In genomic region chr3:93314388-93314787, GRCm38 (mm10) we compare ENCODE assay signal across 28 mouse cellular contexts. TPM values are rescaled to one million over a fixed set of nuclear protein-coding genes. Genes with fewer than 3 reads are reported as not detected.
DNase-seq lines count a peak whose midpoint lies in the region; ATAC-seq and TF ChIP-seq lines count a peak whose summit lies in the region.
"Had no signal": no experiment of that assay in that cellular context is flagged by ENCODE, and none has a peak within 500 bp of the region (broad histone marks: within the 10 kb centered on the region; RNA-seq: fewer than 3 reads in every experiment).

No protein-coding gene starts in this region.

- no peaks in the 10 kb centered on the region for H3K36me3 ChIP-seq in midbrain, postnatal 0 days (ENCODE audit: insufficient read depth, low read length)
- no peaks in the 10 kb centered on the region for H3K36me3 ChIP-seq in midbrain, embryonic 11.5 days (ENCODE audit: control insufficient read depth, insufficient read depth, low read length)
- H3K36me3 ChIP-seq: midbrain, embryonic 10.5 days; neural tube, embryonic 12.5 days had no signal

- WGBS in midbrain, postnatal 0 days = 95% methylated on average over 1 of the region's 1 CpGs
- WGBS in midbrain, embryonic 11.5 days = 93% methylated on average over 1 of the region's 1 CpGs

- no peaks in the 10 kb centered on the region for H3K9me3 ChIP-seq in midbrain, postnatal 0 days (ENCODE audit: low read length)
- no peaks in the 10 kb centered on the region for H3K9me3 ChIP-seq in midbrain, embryonic 11.5 days (ENCODE audit: control insufficient read depth, low read length)
- H3K9me3 ChIP-seq: midbrain, embryonic 10.5 days; neural tube, embryonic 12.5 days had no signal

- H3K27ac ChIP-seq in midbrain, postnatal 0 days (ENCODE audit: low read depth, low read length) = no peak overlapping the region
- H3K27ac ChIP-seq in midbrain, embryonic 11.5 days (ENCODE audit: low read depth, low read length) = no peak overlapping the region
- H3K27ac ChIP-seq: macrophage; midbrain, embryonic 10.5 days; neural tube, embryonic 12.5 days had no signal

- TF ChIP-seq CTCF in midbrain, postnatal 0 days (IDR thresholded peaks at IDR 0.05) = peak; percentile 32

- peak; percentile 92 for ATAC-seq in frontal cortex, adult (ENCODE audit: low TSS enrichment)
- no peak for ATAC-seq in midbrain, postnatal 0 days (ENCODE audit: low FRiP score)
- no peak for ATAC-seq in midbrain, embryonic 11.5 days (ENCODE audit: low FRiP score)
- ATAC-seq: forebrain, embryonic 16.5 days had no signal

- no peak overlapping the region for H3K4me3 ChIP-seq in midbrain, postnatal 0 days (ENCODE audit: low read depth, low read length)
- no peak overlapping the region for H3K4me3 ChIP-seq in midbrain, embryonic 11.5 days (ENCODE audit: low read depth, low read length)
- H3K4me3 ChIP-seq: midbrain, embryonic 10.5 days; neural tube, embryonic 12.5 days had no signal

- H3K27me3 ChIP-seq in midbrain, postnatal 0 days (ENCODE audit: insufficient read depth, low read length) = no peaks in the 10 kb centered on the region
- no peaks in the 10 kb centered on the region for H3K27me3 ChIP-seq in midbrain, embryonic 11.5 days (ENCODE audit: control insufficient read depth, insufficient read depth, low read length)
- H3K27me3 ChIP-seq: neural tube, embryonic 12.5 days had no signal

- H3K4me1 ChIP-seq in midbrain, postnatal 0 days (ENCODE audit: insufficient read depth, low read length) = no peaks in the 10 kb centered on the region
- no peaks in the 10 kb centered on the region for H3K4me1 ChIP-seq in midbrain, embryonic 11.5 days (ENCODE audit: control insufficient read depth, insufficient read depth, low read length)
- H3K4me1 ChIP-seq: midbrain, embryonic 10.5 days; neural tube, embryonic 12.5 days had no signal

- DNase-seq in frontal cortex, postnatal 10 days (ENCODE audit: low spot score in 2 of 2) = no peak
- DNase-seq in layer of hippocampus, adult 11-12 months (ENCODE audit: low spot score) = peak; percentile 6
- DNase-seq in layer of hippocampus, adult 9-10 months (ENCODE audit: low spot score) = no peak
- DNase-seq in midbrain, postnatal 0 days (ENCODE audit: low spot score) = no peak
- DNase-seq in midbrain, embryonic 11.5 days (ENCODE audit: low spot score, missing footprints) = no peak
- no peak for DNase-seq in natural killer cell, adult 2 months (ENCODE audit: low spot score in 2 of 2)
- DNase-seq: adrenal gland, adult 8-10 months; B cell, adult 2 months; cerebellum, postnatal 10 days; embryo, embryonic 11 days; gastrocnemius, postnatal 10 days; heart, adult 11 months; kidney, adult 8-10 months; kidney, postnatal 36 days; liver; lung, adult 18-20 months; thymus, postnatal 25 days had no signal

- H3K4me2 ChIP-seq in midbrain, postnatal 0 days (ENCODE audit: low read depth, low read length, poor library complexity, severe bottlenecking) = no peak overlapping the region
- H3K4me2 ChIP-seq in midbrain, embryonic 11.5 days = no peak overlapping the region
- H3K4me2 ChIP-seq: neural tube, embryonic 12.5 days had no signal

- H3K9ac ChIP-seq in midbrain, postnatal 0 days (replicated peaks; ENCODE audit: low read length, poor library complexity, severe bottlenecking) = no peak overlapping the region
- no peak overlapping the region for H3K9ac ChIP-seq in midbrain, embryonic 11.5 days (ENCODE audit: low read length)
- H3K9ac ChIP-seq: neural tube, embryonic 12.5 days had no signal

RNA-seq across cellular contexts. Expression of gene Hrnr, which starts 5.2 kb away (rescaled TPM):
- total RNA-seq in midbrain, postnatal 0 days (2014; rRNA removed) = 2.4 TPM in 1 of 2 replicates, not detected in the other
- not detected in 2 replicates for polyA plus RNA-seq in midbrain, postnatal 0 days (2015; fragmentation: Nextera tagmentation; extraction: Ambion mirVana)
- polyA plus RNA-seq in midbrain, embryonic 11.5 days (2014; fragmentation: Nextera tagmentation; extraction: Ambion mirVana) = not detected in 2 replicates
- total RNA-seq: adrenal gland, adult 8-10 months; gastrocnemius, postnatal 10 days; hematopoietic stem cell, adult 5-6 weeks; layer of hippocampus, postnatal 25 days; monocyte, adult 5-6 weeks had no signal
- polyA plus RNA-seq: forebrain, embryonic 16.5 days; heart, embryonic 14.5 days; macrophage; midbrain, embryonic 10.5 days; neural tube, embryonic 12.5 days; small intestine, adult 2 months had no signal

RNA-seq across cellular contexts. Expression of gene Flg, which starts 41.1 kb away (rescaled TPM):
- 16.3 TPM in 1 of 2 replicates, not detected in the other for total RNA-seq in midbrain, postnatal 0 days (2014; rRNA removed)
- not detected in 2 replicates for polyA plus RNA-seq in midbrain, postnatal 0 days (2015; fragmentation: Nextera tagmentation; extraction: Ambion mirVana)
- not detected in 2 replicates for polyA plus RNA-seq in midbrain, embryonic 11.5 days (2014; fragmentation: Nextera tagmentation; extraction: Ambion mirVana)
- total RNA-seq: adrenal gland, adult 8-10 months; gastrocnemius, postnatal 10 days; hematopoietic stem cell, adult 5-6 weeks; layer of hippocampus, postnatal 25 days; left cerebral cortex, postnatal 25 days; monocyte, adult 5-6 weeks had no signal
- polyA plus RNA-seq: forebrain, embryonic 16.5 days; heart, embryonic 14.5 days; macrophage; midbrain, embryonic 10.5 days; neural tube, embryonic 12.5 days; small intestine, adult 2 months had no signal
